Mouse (Mus musculus) C2C12 (cell line): ENCODE measurements around the gene Rnase9.

Experiments
- CTCF ChIP-seq: IDR thresholded peaks from one replicate; pipeline ENCODE4 v1.5.1; 2011; ENCODE audit not compliant: control insufficient read depth, insufficient read depth, insufficient read length
- USF1 ChIP-seq: IDR thresholded peaks from one replicate; pipeline ENCODE4 v1.6.1; 2011; ENCODE audit warnings: low read depth, mild to moderate bottlenecking, control low read depth, moderate library complexity

DNA sequence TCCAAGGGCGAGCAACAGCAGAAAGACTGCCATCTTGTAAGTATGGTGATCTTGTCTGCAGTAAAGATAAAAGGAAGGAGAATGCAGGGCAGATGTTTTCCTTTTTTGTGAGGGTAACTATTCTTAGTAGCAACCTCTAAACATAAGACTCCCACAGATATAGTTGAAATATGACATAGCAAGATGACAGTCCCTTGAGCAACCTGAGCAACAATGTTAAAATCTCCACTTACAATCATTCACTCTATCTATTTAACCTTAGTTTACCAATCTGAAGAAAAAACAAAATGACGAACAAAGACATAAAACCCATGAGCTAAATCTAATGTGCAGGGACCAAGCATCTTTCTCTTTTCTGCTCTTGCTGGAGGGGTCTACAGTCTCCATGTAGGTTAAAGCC, 8.4 kb upstream of the Rnase9 start, which contains the start of gene Rnase11:
- TF ChIP-seq USF1 (no peak), CTCF (no peak)
